Mouse (Mus musculus) hematopoietic stem cell, adult 5-6 weeks (primary cell): Measurements from ENCODE around the gene Cfhr1. TPM values are rescaled to one million over a fixed set of nuclear protein-coding genes. Genes with fewer than 3 reads are reported as not detected.

ENCODE experiments used
- ATAC-seq, 2 experiments: fragments of 125-278 bp in 1 of 2; replicated peaks in 1 of 2; 2 replicates each; pipeline ENCODE4 v1.8.0; 2016 to 2017; ENCODE audit warnings: inconsistent platforms in 2 of 2, mild to moderate bottlenecking in 2 of 2, moderate number of reproducible peaks in 2 of 2, low read depth in 1 of 2, moderate TSS enrichment in 1 of 2; ENCODE audit not compliant: low FRiP score in 2 of 2, poor library complexity in 2 of 2, severe bottlenecking in 2 of 2, insufficient read depth in 1 of 2, low TSS enrichment in 1 of 2
- total RNA-seq: library from RNA; stranded (forward); fragments of 172-1452, 232-1000 nt; gene quantifications from 2 replicates; pipeline ENCODE4 v1.2.3, GENCODE M21; 2017

Cfhr1 gene
- total RNA-seq = not detected in 2 replicates

- ATAC-seq = no peak
These were observed at the start of gene Cfhr1 for GRCm38 (mm10) chr1:139560024-139560423. Gene Cfhr1, minus strand, starts transcription at chr1:139560272.

- ATAC-seq = no peak
These were observed 8.8 kb downstream of the Cfhr1 start for GRCm38 (mm10) chr1:139551311-139551710.

- no peak for ATAC-seq
These were observed 11.5 kb downstream of the Cfhr1 start for GRCm38 (mm10) chr1:139548536-139548935.

GRCm38 (mm10) chr1:139514556-139514955 is 45.5 kb downstream of the Cfhr1 start:
- no peak for ATAC-seq

GRCm38 (mm10) chr1:139501258-139501752 is 58.8 kb downstream of the Cfhr1 start, which contains the start of gene F13b:
Gene F13b, plus strand, starts transcription at chr1:139501702.
- no peak for ATAC-seq

GRCm38 (mm10) chr1:139499751-139500150 is 60.3 kb downstream of the Cfhr1 start:
- no peak for ATAC-seq

Other genes with a start within 250 kb of the Cfhr1 start
- not detected in 2 replicates for gene Crb1, start 183.2 kb downstream of the Cfhr1 start, total RNA-seq
- gene Zbtb41, start 138.0 kb downstream of the Cfhr1 start, total RNA-seq = 37.1 and 47.7 TPM in 2 replicates
- gene Aspm, start 105.5 kb downstream of the Cfhr1 start, total RNA-seq = 30.3 and 41.5 TPM in 2 replicates
- not detected in 2 replicates for gene F13b, start 58.6 kb downstream of the Cfhr1 start, total RNA-seq
- gene Gm4788, start 221.0 kb upstream of the Cfhr1 start, total RNA-seq = not detected in 2 replicates